Mouse (Mus musculus) gastrocnemius, postnatal 36 days (tissue): ENCODE measurements around the gene Ccnq. TPM values are rescaled to one million over a fixed set of nuclear protein-coding genes. Genes with fewer than 3 reads are reported as not detected.

ENCODE experiments used
- DNase-seq, 2 experiments: peaks; one replicate each; pipeline ENCODE4 v3.0.0; 2022
- intact Hi-C: fragments of 180-260 bp; cut with DNase I; formaldehyde crosslinking; loops from one replicate; pipeline ENCODE4 v1.15.1; 2025
- long read RNA-seq, 2 experiments: library from polyadenylated mRNA; stranded (forward); transcript quantifications; one replicate each; pipeline ENCODE4 v2.0.0; 2021
- total RNA-seq, 2 experiments: library from RNA; stranded (reverse); gene quantifications; 2 replicates each; pipeline ENCODE4 v1.2.3; 2021

Gene Ccnq
- 10 to 100 TPM; 10.3 to 10.4 TPM for total RNA-seq
- long read RNA-seq, experiment 1, transcript Ccnq-201 (1 exons, 1,224 nt) = major isoform, 26 of 26 reads
- long read RNA-seq, experiment 1, partial matches to known transcripts = 0 of 26 reads
- long read RNA-seq, experiment 1, other reads (novel, unspliced or antisense) = 0 of 26 reads
- long read RNA-seq, experiment 2, transcript Ccnq-201 (1 exons, 1,224 nt) = major isoform, 29 of 29 reads
- long read RNA-seq, experiment 2, partial matches to known transcripts = 0 of 29 reads
- long read RNA-seq, experiment 2, other reads (novel, unspliced or antisense) = 0 of 29 reads

- intact Hi-C loops = no loop called here
- DNase-seq = peak; percentile 58 to 62
These were observed at the start of gene Ccnq for GRCm38 (mm10) chr11:78750885-78751842. Gene Ccnq (minus strand): TSS chr11:78751729.

- intact Hi-C loops = no loop called here
These were observed 49.6 kb upstream of the Ccnq start for GRCm38 (mm10) chr11:78801094-78801493.

GRCm38 (mm10) chr11:78796072-78796729 is 44.7 kb upstream of the Ccnq start:
- intact Hi-C loops = no loop called here
- DNase-seq = no peak

More at GRCm38 (mm10) chr11:78801094-78801493, 49.6 kb upstream of the Ccnq start:
- no peak for DNase-seq

GRCm38 (mm10) chr11:78793116-78793515 is 41.6 kb upstream of the Ccnq start:
- DNase-seq = no peak
- intact Hi-C loops = no loop called here

GRCm38 (mm10) chr11:78792465-78792864 is 40.9 kb upstream of the Ccnq start:
- DNase-seq = no peak
- intact Hi-C loops = no loop called here

- DNase-seq = no peak
- intact Hi-C loops = no loop called here
These were observed 40.5 kb upstream of the Ccnq start for GRCm38 (mm10) chr11:78792055-78792454.

GRCm38 (mm10) chr11:78791582-78791981 is 40.1 kb upstream of the Ccnq start:
- intact Hi-C loops = no loop called here
- DNase-seq = peak in 1 of 2 experiments; percentile 24

- no peak for DNase-seq
- intact Hi-C loops = no loop called here
These were observed 38.0 kb upstream of the Ccnq start for GRCm38 (mm10) chr11:78789370-78790060.

- DNase-seq = no peak
These were observed 34.5 kb upstream of the Ccnq start for GRCm38 (mm10) chr11:78786013-78786431.

GRCm38 (mm10) chr11:78782791-78783347 is 31.3 kb upstream of the Ccnq start:
- no peak for DNase-seq
- intact Hi-C loops = no loop called here

More at GRCm38 (mm10) chr11:78786013-78786431, 34.5 kb upstream of the Ccnq start:
- intact Hi-C loops = no loop called here

GRCm38 (mm10) chr11:78782326-78782725 is 30.8 kb upstream of the Ccnq start:
- no peak for DNase-seq
- intact Hi-C loops = no loop called here

- no peak for DNase-seq
- intact Hi-C loops = no loop called here
These were observed 29.0 kb upstream of the Ccnq start for GRCm38 (mm10) chr11:78780571-78780970.

GRCm38 (mm10) chr11:78780002-78780401 is 28.5 kb upstream of the Ccnq start:
- no peak for DNase-seq

GRCm38 (mm10) chr11:78777851-78778680 is 26.5 kb upstream of the Ccnq start:
- no peak for DNase-seq
- intact Hi-C loops = no loop called here

More at GRCm38 (mm10) chr11:78780002-78780401, 28.5 kb upstream of the Ccnq start:
- intact Hi-C loops = no loop called here

- DNase-seq = no peak
- intact Hi-C loops = no loop called here
These were observed 20.3 kb upstream of the Ccnq start for GRCm38 (mm10) chr11:78771751-78772283.

- intact Hi-C loops = no loop called here
These were observed 18.9 kb upstream of the Ccnq start for GRCm38 (mm10) chr11:78770436-78770835.

GRCm38 (mm10) chr11:78768778-78769177 is 17.2 kb upstream of the Ccnq start:
- intact Hi-C loops = no loop called here
- no peak for DNase-seq

More at GRCm38 (mm10) chr11:78770436-78770835, 18.9 kb upstream of the Ccnq start:
- no peak for DNase-seq

- no peak for DNase-seq
- intact Hi-C loops = no loop called here
These were observed 14.7 kb upstream of the Ccnq start for GRCm38 (mm10) chr11:78766069-78766830.
